Mouse (Mus musculus) liver, adult 10 weeks (tissue): ENCODE results near the gene Rpl36. TPM values are rescaled to one million over a fixed set of nuclear protein-coding genes. Genes with fewer than 3 reads are reported as not detected.

Experiments
- polyA plus RNA-seq: library from polyadenylated mRNA; stranded (reverse); fragments of 350-450 nt; fragmentation: Illumina TruSeq; extraction: RNeasy Lipid Tissue Mini Kit (QIAGEN cat#74804); gene quantifications from one replicate; pipeline ENCODE4 v1.2.3, GENCODE M21; 2014; ENCODE audit warnings: low read depth, low replicate concordance

Rpl36 gene
- polyA plus RNA-seq = not detected

GRCm38 (mm10) chr17:56613236-56613844 lies at the start of gene Rpl36:
Gene Rpl36 (plus strand): TSS chr17:56613416.

GRCm38 (mm10) chr17:56584257-56585130 lies 28.7 kb upstream of the Rpl36 start, which contains the start of the genes Safb2 and Safb:
Gene Safb2 (minus strand): TSS chr17:56584585.
Gene Safb (plus strand): TSS chr17:56584825.

GRCm38 (mm10) chr17:56609452-56610171 lies 3.6 kb upstream of the Rpl36 start, which contains the start of gene 2410015M20Rik:
Gene 2410015M20Rik (minus strand): TSS chr17:56609771.

GRCm38 (mm10) chr17:56626754-56627470 lies 13.7 kb downstream of the Rpl36 start, which contains the start of gene Lonp1:
Gene Lonp1 (minus strand): TSS chr17:56626887.

GRCm38 (mm10) chr17:56627530-56628277 lies 14.5 kb downstream of the Rpl36 start, which contains the start of gene Catsperd:
Gene Catsperd (plus strand): TSS chr17:56628143.

Other genes starting within 250 kb of the Rpl36 start
- gene Ptprs, start 136.9 kb upstream of the Rpl36 start, polyA plus RNA-seq = 0.08 TPM
- gene Znrf4, start 101.0 kb upstream of the Rpl36 start, polyA plus RNA-seq = not detected
- gene Gm20219, start 59.0 kb upstream of the Rpl36 start, polyA plus RNA-seq = not detected
- 22.4 TPM for gene Safb2, start 28.8 kb upstream of the Rpl36 start, polyA plus RNA-seq
- gene Safb, start 28.6 kb upstream of the Rpl36 start, polyA plus RNA-seq = 7.8 TPM
- 30.1 TPM for gene 2410015M20Rik, start 3.6 kb upstream of the Rpl36 start, polyA plus RNA-seq
- 10.4 TPM for gene Lonp1, start 13.5 kb downstream of the Rpl36 start, polyA plus RNA-seq
- 0.53 TPM for gene Catsperd, start 14.7 kb downstream of the Rpl36 start, polyA plus RNA-seq
- 1.4 TPM for gene Ranbp3, start 59.9 kb downstream of the Rpl36 start, polyA plus RNA-seq
- gene Ndufa11, start 104.4 kb downstream of the Rpl36 start, polyA plus RNA-seq = not detected
- gene Vmac, start 104.6 kb downstream of the Rpl36 start, polyA plus RNA-seq = 6.5 TPM
- not detected for gene Nrtn, start 144.1 kb downstream of the Rpl36 start, polyA plus RNA-seq
- 0.64 TPM for gene Dus3l, start 151.3 kb downstream of the Rpl36 start, polyA plus RNA-seq
- not detected for gene Prr22, start 156.8 kb downstream of the Rpl36 start, polyA plus RNA-seq
- not detected for gene Rfx2, start 217.6 kb downstream of the Rpl36 start, polyA plus RNA-seq